Mouse (Mus musculus): ENCODE data around the gene Rbms1. TPM values are rescaled to one million over a fixed set of nuclear protein-coding genes. Genes with fewer than 3 reads are reported as not detected.

Gene Rbms1
- total and polyA plus RNA-seq, 3 experiments, result 10.1 to 27.4 TPM; not detected in 1

- no peak overlapping the region for H3K4me3 ChIP-seq (ENCODE audit: control insufficient read depth in 1 of 2, insufficient read depth in 1 of 2, low read depth in 2 of 2, low read length in 2 of 2)
- TF ChIP-seq NRF1 (IDR thresholded peaks at IDR 0.05; ENCODE audit: insufficient read depth, low read depth, low read length, poor library complexity, severe bottlenecking), result no peak
- no peak for TF ChIP-seq ETS1 (IDR thresholded peaks at IDR 0.05; ENCODE audit: low read depth, low read length)
- no peak for TF ChIP-seq ZNF384 (IDR thresholded peaks at IDR 0.05; ENCODE audit: low read depth, low read length)
- TF ChIP-seq HCFC1 (IDR thresholded peaks at IDR 0.05; ENCODE audit: low read depth, low read length), result no peak
- no peak for TF ChIP-seq CHD2 (IDR thresholded peaks at IDR 0.05; ENCODE audit: low read length)
- TF ChIP-seq RAD21 (IDR thresholded peaks at IDR 0.05; ENCODE audit: low read depth, low read length), result no peak
- no peak for TF ChIP-seq ELF1 (IDR thresholded peaks at IDR 0.05; ENCODE audit: low read depth, low read length)
- no peak for TF ChIP-seq POLR2AphosphoS2 (IDR thresholded peaks at IDR 0.05; ENCODE audit: low read length)
- no peak for TF ChIP-seq GATA1 (IDR thresholded peaks at IDR 0.05; ENCODE audit: low read depth, low read length)
- TF ChIP-seq TAL1 (IDR thresholded peaks at IDR 0.05; ENCODE audit: low read length), result no peak
- TF ChIP-seq TBP (IDR thresholded peaks at IDR 0.05; ENCODE audit: low read depth, low read length), result no peak
- no peak for TF ChIP-seq SMC3 (IDR thresholded peaks at IDR 0.05; ENCODE audit: low read depth, low read length)
- no peak for TF ChIP-seq ZMIZ1 (IDR thresholded peaks at IDR 0.05; ENCODE audit: low read depth, low read length)
- TF ChIP-seq KAT2A (conservative IDR thresholded peaks at IDR 0.05; ENCODE audit: low read depth, low read length), result no peak
- TF ChIP-seq MAX (IDR thresholded peaks at IDR 0.05; ENCODE audit: low read length), result no peak
Measured at GRCm38 (mm10) chr2:60876891-60877290, 86.1 kb downstream of the Rbms1 start.

GRCm38 (mm10) chr2:60872095-60872811 is 90.7 kb downstream of the Rbms1 start:
- peaks cover 2% of the 10 kb centered on the region; the same call in 1 of the 2 replicates for H3K79me2 ChIP-seq (ENCODE audit: control insufficient read depth, insufficient read depth, low read length, poor library complexity)
- no peak overlapping the region for H3K9ac ChIP-seq (ENCODE audit: control insufficient read depth, low read depth, low read length, poor library complexity, severe bottlenecking)
- peaks cover 0 to 14% of the 10 kb centered on the region in 2 experiments; a peak in 2 of 4 replicates for H3K36me3 ChIP-seq (ENCODE audit: control insufficient read depth in 1 of 2, insufficient read depth in 2 of 2, low read length in 2 of 2)
- H3K4me3 ChIP-seq (ENCODE audit: control insufficient read depth in 1 of 2, insufficient read depth in 1 of 2, low read depth in 2 of 2, low read length in 2 of 2), result no peak overlapping the region
- H3K9me3 ChIP-seq (replicated peaks; ENCODE audit: insufficient read depth, low read length), result no peaks in the 10 kb centered on the region
- H3K4me1 ChIP-seq (ENCODE audit: control insufficient read depth in 1 of 2, insufficient read depth in 2 of 2, low read length in 2 of 2), result peaks cover 8 to 11% of the 10 kb centered on the region in 2 experiments
- H3K27me3 ChIP-seq (ENCODE audit: control insufficient read depth in 1 of 2, insufficient read depth in 2 of 2, low read length in 2 of 2), result no peaks in the 10 kb centered on the region
- H3K27ac ChIP-seq (ENCODE audit: control insufficient read depth, low read depth, low read length), result no peak overlapping the region
- no peak for DNase-seq (ENCODE audit: low read depth, low spot score)
- TF ChIP-seq TBP (IDR thresholded peaks at IDR 0.05; ENCODE audit: low read depth, low read length) (no peak), GATA1 (IDR thresholded peaks at IDR 0.05; ENCODE audit: low read depth, low read length) (0 out of 2 replicates have a peak, but pooled peaks have one; percentile 5)

More at GRCm38 (mm10) chr2:60876891-60877290, 86.1 kb downstream of the Rbms1 start:
- no peaks in the 10 kb centered on the region; a peak in 2 of 4 replicates for H3K4me1 ChIP-seq (ENCODE audit: control insufficient read depth in 1 of 2, insufficient read depth in 2 of 2, low read length in 2 of 2)
- H3K9ac ChIP-seq (ENCODE audit: control insufficient read depth, low read depth, low read length, poor library complexity, severe bottlenecking), result no peak overlapping the region
- H3K9me3 ChIP-seq (replicated peaks; ENCODE audit: insufficient read depth, low read length), result no peaks in the 10 kb centered on the region
- H3K27ac ChIP-seq (ENCODE audit: control insufficient read depth, low read depth, low read length), result no peak overlapping the region
- peaks cover 3% of the 10 kb centered on the region for H3K79me2 ChIP-seq (ENCODE audit: control insufficient read depth, insufficient read depth, low read length, poor library complexity)
- no peak for DNase-seq (ENCODE audit: low read depth, low spot score)
- no peaks in the 10 kb centered on the region for H3K27me3 ChIP-seq (ENCODE audit: control insufficient read depth in 1 of 2, insufficient read depth in 2 of 2, low read length in 2 of 2)
- H3K36me3 ChIP-seq (ENCODE audit: control insufficient read depth in 1 of 2, insufficient read depth in 2 of 2, low read length in 2 of 2), result peaks cover 0 to 14% of the 10 kb centered on the region in 2 experiments; a peak in 2 of 4 replicates
